Mouse (Mus musculus): ENCODE measurements at regions not wholly inside any gene's neighbourhood (a gene's known extent, or its start where the extent isn't known, plus 50 kb on each side); places are given as distances from the start of the nearest gene placed in this dataset.

DNA sequence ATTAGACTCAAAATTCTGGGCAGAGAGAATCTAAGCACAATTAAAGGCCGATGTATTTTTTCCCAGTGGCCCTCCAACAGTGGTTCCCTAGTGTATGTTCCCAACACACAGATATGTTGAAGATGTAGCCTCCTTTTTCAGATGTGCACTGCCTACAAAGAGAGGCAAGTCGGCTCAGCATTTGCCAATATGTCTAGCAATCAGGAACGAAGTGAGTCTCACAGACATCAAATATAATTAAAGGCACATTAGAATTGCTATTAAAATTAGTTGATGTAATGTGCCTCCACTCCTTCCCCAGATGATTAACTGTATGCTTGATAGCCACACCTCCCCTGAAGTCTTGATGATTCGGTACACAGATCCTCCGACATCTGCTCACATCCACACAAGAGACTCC, 565.8 kb upstream of the Nrp1 start:
- DNase-seq (ENCODE audit: low read depth, low spot score) = no peak
- no peak for TF ChIP-seq HCFC1 (IDR thresholded peaks at IDR 0.05; ENCODE audit: borderline replicate concordance, insufficient read depth, low read length)
- no peak for TF ChIP-seq ZC3H11A (IDR thresholded peaks at IDR 0.05; ENCODE audit: borderline replicate concordance, low read depth, low read length)
- no peak for TF ChIP-seq CHD2 (IDR thresholded peaks at IDR 0.05; ENCODE audit: low read depth, low read length)
- no peak for TF ChIP-seq MAFK (IDR thresholded peaks at IDR 0.05; ENCODE audit: insufficient read depth, low read depth, low read length)
- no peak for TF ChIP-seq ZNF384 (IDR thresholded peaks at IDR 0.05; ENCODE audit: low read depth, low read length)
- Histone ChIP-seq H3K9ac (ENCODE audit: insufficient read depth, low read depth, low read length, poor library complexity, severe bottlenecking) (no peak overlapping the region), H3K4me3 (ENCODE audit: insufficient read depth in 1 of 2, low read depth in 1 of 2, low read length in 2 of 2, poor library complexity in 1 of 2, severe bottlenecking in 1 of 2) (no peak overlapping the region), H3K27ac (ENCODE audit: insufficient read depth, low read depth, low read length, poor library complexity, severe bottlenecking) (no peak overlapping the region), H3K36me3 (ENCODE audit: control insufficient read depth, insufficient read depth, low read length, poor library complexity, severe bottlenecking) (no peaks in the 10 kb centered on the region), H3K9me3 (ENCODE audit: control insufficient read depth, insufficient read depth, low read depth, low read length) (no peaks in the 10 kb centered on the region), H3K4me1 (ENCODE audit: control insufficient read depth in 2 of 2, insufficient read depth in 2 of 2, low read length in 2 of 2, poor library complexity in 1 of 2) (no peaks in the 10 kb centered on the region)
- in situ Hi-C loops (cut with MboI; ENCODE audit: low sequenced_read_pairs in 2 of 2, unreplicated experiment in 2 of 2) = no loop called here

DNA sequence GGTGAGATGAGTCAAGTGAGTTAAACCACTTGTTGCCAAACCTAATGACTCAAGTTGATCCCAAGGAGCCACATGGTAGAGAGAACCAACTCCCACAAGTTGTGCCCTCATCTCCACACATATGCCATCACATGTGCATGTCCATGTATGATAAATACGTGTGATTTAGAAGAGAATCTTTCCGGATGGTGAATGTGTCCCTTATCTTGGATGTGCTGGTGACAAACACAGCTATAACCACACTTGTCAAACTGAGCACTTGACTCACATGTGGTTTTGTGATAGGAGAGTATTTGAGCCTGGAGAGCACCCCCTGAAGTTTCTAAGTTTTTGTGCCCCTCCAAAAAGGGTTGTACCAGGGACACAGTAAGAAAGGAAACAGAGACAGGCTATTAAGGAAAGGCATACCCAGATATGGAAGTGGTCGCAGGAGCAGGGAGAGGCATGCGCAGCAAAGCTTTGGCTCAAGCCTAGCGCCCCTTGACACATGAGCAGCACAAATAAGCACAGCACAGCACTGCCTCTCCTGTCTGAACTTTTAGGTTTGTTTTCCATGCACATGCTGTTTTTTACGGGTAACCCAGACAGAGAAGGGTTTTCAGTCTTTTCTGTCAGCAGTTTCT, 558.4 kb upstream of the Nrp1 start:
- Histone ChIP-seq H3K36me3 (ENCODE audit: control insufficient read depth, insufficient read depth, low read length, poor library complexity, severe bottlenecking) (no peaks in the 10 kb centered on the region), H3K27ac (ENCODE audit: insufficient read depth, low read depth, low read length, poor library complexity, severe bottlenecking) (no peak overlapping the region), H3K4me1 (ENCODE audit: control insufficient read depth in 2 of 2, insufficient read depth in 2 of 2, low read length in 2 of 2, poor library complexity in 1 of 2) (no peaks in the 10 kb centered on the region), H3K9me3 (ENCODE audit: control insufficient read depth, insufficient read depth, low read depth, low read length) (no peaks in the 10 kb centered on the region), H3K9ac (ENCODE audit: insufficient read depth, low read depth, low read length, poor library complexity, severe bottlenecking) (no peak overlapping the region), H3K4me3 (ENCODE audit: insufficient read depth in 1 of 2, low read depth in 1 of 2, low read length in 2 of 2, poor library complexity in 1 of 2, severe bottlenecking in 1 of 2) (no peak overlapping the region)
- TF ChIP-seq HCFC1 (IDR thresholded peaks at IDR 0.05; ENCODE audit: borderline replicate concordance, insufficient read depth, low read length) = no peak
- no peak for TF ChIP-seq ZC3H11A (IDR thresholded peaks at IDR 0.05; ENCODE audit: borderline replicate concordance, low read depth, low read length)
- in situ Hi-C loops (cut with MboI; ENCODE audit: low sequenced_read_pairs in 2 of 2, unreplicated experiment in 2 of 2) = no loop called here
- no peak for DNase-seq (ENCODE audit: low read depth, low spot score)

DNA sequence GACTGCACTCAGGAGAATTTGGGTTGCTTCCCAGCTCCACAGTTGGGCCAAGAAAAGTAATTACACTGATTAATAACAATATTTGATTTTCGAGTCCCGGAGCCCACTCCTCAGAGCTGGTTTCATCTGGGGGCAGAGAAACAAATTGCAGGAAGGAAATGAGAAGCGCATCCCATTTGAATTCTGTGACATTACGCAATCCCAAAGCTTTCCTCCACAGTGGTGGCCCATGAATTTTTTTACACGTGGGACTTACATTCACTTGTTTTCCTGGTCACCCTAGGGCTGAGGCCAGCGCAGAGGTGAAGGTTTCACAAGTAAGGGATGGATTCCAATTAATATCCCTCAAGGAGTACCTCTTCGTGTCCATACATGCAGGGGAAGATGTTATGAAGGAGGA, 556.3 kb upstream of the Nrp1 start:
- Histone ChIP-seq H3K27ac (ENCODE audit: insufficient read depth, low read depth, low read length, poor library complexity, severe bottlenecking) (no peak overlapping the region), H3K4me3 (ENCODE audit: insufficient read depth in 1 of 2, low read depth in 1 of 2, low read length in 2 of 2, poor library complexity in 1 of 2, severe bottlenecking in 1 of 2) (no peak overlapping the region), H3K9ac (ENCODE audit: insufficient read depth, low read depth, low read length, poor library complexity, severe bottlenecking) (no peak overlapping the region), H3K4me1 (ENCODE audit: control insufficient read depth in 2 of 2, insufficient read depth in 2 of 2, low read length in 2 of 2, poor library complexity in 1 of 2) (no peaks in the 10 kb centered on the region), H3K36me3 (ENCODE audit: control insufficient read depth, insufficient read depth, low read length, poor library complexity, severe bottlenecking) (no peaks in the 10 kb centered on the region), H3K9me3 (ENCODE audit: control insufficient read depth, insufficient read depth, low read depth, low read length) (no peaks in the 10 kb centered on the region)
- no peak for DNase-seq (ENCODE audit: low read depth, low spot score)
- TF ChIP-seq ZC3H11A (IDR thresholded peaks at IDR 0.05; ENCODE audit: borderline replicate concordance, low read depth, low read length) (no peak), HCFC1 (IDR thresholded peaks at IDR 0.05; ENCODE audit: borderline replicate concordance, insufficient read depth, low read length) (no peak), MAFK (IDR thresholded peaks at IDR 0.05; ENCODE audit: insufficient read depth, low read depth, low read length) (no peak), CHD2 (IDR thresholded peaks at IDR 0.05; ENCODE audit: low read depth, low read length) (no peak), ZNF384 (IDR thresholded peaks at IDR 0.05; ENCODE audit: low read depth, low read length) (no peak)
- in situ Hi-C loops (cut with MboI; ENCODE audit: low sequenced_read_pairs in 2 of 2, unreplicated experiment in 2 of 2) = no loop called here

DNA sequence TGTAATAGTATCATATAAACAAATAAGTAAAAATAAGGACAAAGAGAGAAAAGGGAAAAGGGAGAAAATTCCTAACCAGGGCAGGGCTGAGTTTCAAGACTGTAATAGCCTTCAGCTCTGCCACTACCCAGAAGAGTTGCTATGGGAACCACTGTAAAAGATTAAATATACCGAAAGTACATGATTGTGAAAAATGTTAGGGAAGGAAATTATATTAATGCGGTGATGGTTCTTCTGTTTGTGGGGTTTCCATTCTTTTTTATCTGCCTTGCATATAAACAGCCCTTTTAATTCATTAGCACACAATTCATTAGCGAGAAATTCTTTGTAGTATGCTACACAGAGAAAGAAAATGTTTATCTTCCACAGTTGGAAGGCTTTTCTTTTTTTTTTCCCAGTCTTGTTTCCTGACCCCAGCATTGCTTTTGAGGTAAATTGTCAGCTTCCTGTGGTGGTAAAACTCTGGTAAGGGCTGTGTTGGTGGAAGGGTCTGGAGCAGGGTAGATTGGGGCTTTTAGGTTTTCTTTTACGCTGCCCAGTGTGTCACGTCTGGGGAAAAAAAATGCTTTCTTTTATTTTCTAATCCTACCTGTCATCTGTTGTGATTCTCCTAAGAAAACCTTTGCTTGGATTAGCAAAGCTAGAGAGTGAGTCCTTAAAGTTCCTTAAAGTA, 555.6 kb upstream of the Nrp1 start:
- H3K36me3 ChIP-seq (ENCODE audit: control insufficient read depth, insufficient read depth, low read length, poor library complexity, severe bottlenecking) = no peaks in the 10 kb centered on the region
- H3K4me1 ChIP-seq (ENCODE audit: control insufficient read depth in 2 of 2, insufficient read depth in 2 of 2, low read length in 2 of 2, poor library complexity in 1 of 2) = no peaks in the 10 kb centered on the region
- in situ Hi-C loops (cut with MboI; ENCODE audit: low sequenced_read_pairs in 2 of 2, unreplicated experiment in 2 of 2) = no loop called here
- H3K9ac ChIP-seq (ENCODE audit: insufficient read depth, low read depth, low read length, poor library complexity, severe bottlenecking) = no peak overlapping the region
- no peak for TF ChIP-seq CHD2 (IDR thresholded peaks at IDR 0.05; ENCODE audit: low read depth, low read length)
- no peak for TF ChIP-seq MAFK (IDR thresholded peaks at IDR 0.05; ENCODE audit: insufficient read depth, low read depth, low read length)
- TF ChIP-seq HCFC1 (IDR thresholded peaks at IDR 0.05; ENCODE audit: borderline replicate concordance, insufficient read depth, low read length) = no peak
- no peak for TF ChIP-seq ZC3H11A (IDR thresholded peaks at IDR 0.05; ENCODE audit: borderline replicate concordance, low read depth, low read length)
- no peak for TF ChIP-seq ZNF384 (IDR thresholded peaks at IDR 0.05; ENCODE audit: low read depth, low read length)
- no peaks in the 10 kb centered on the region for H3K9me3 ChIP-seq (ENCODE audit: control insufficient read depth, insufficient read depth, low read depth, low read length)
- DNase-seq (ENCODE audit: low read depth, low spot score) = no peak
- H3K4me3 ChIP-seq (ENCODE audit: insufficient read depth in 1 of 2, low read depth in 1 of 2, low read length in 2 of 2, poor library complexity in 1 of 2, severe bottlenecking in 1 of 2) = no peak overlapping the region
- H3K27ac ChIP-seq (ENCODE audit: insufficient read depth, low read depth, low read length, poor library complexity, severe bottlenecking) = no peak overlapping the region

Data from ES-E14 (cell line).